ENCODE assay signal across 22 mouse cellular contexts in the genomic region with DNA sequence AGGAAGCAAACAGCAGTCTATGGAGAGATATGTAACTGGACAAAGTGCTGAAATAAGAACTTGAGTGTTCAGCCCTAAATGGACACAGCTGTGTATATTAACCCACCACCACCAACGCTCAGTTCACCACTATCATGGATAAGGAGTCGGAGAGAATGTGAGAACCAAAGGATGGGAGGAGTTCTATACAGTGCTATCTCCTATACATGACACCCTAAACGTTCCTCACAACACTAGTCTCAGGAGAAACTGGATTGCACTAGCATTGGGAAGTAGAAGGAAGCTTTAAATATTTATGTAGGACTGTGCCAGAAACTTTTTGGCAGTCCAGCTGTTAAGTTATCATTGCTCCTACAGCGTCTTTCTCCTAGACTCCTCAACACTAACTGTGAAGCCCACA. TPM values are rescaled to one million over a fixed set of nuclear protein-coding genes. Genes with fewer than 3 reads are reported as not detected.
DNase-seq lines count a peak whose midpoint lies in the region; ATAC-seq and TF ChIP-seq lines count a peak whose summit lies in the region.
"Had no signal": no experiment of that assay in that cellular context is flagged by ENCODE, and none has a peak within 500 bp of the region (broad histone marks: within the 10 kb centered on the region; RNA-seq: fewer than 3 reads in every experiment).

No protein-coding gene starts in this region.

- DNase-seq in lung, adult 18-20 months = no peak
- peak; percentile 32 for DNase-seq in embryonic facial prominence, embryonic 14.5 days (ENCODE audit: low spot score)
- no peak for DNase-seq in right cerebral cortex, postnatal 4 days
- DNase-seq in urinary bladder, adult 18-20 months (ENCODE audit: low spot score in 2 of 2) = no peak
- no peak for DNase-seq in cerebellum, adult 2 months
- DNase-seq: adrenal gland, adult 8-10 months; adrenal gland, postnatal 36 days; cerebellum, adult 8-10 months; cerebellum, postnatal 14 days; embryo, embryonic 11 days; heart, adult 18-20 months; heart, postnatal 10 days; heart, postnatal 4 days had no signal

- no peak overlapping the region for H3K9ac ChIP-seq in lung, embryonic 16.5 days (ENCODE audit: low read length)
- H3K9ac ChIP-seq in embryonic facial prominence, embryonic 12.5 days = no peak overlapping the region
- H3K9ac ChIP-seq in embryonic facial prominence, embryonic 14.5 days (ENCODE audit: low read depth, low read length) = no peak overlapping the region
- no peak overlapping the region for H3K9ac ChIP-seq in limb, embryonic 13.5 days
- H3K9ac ChIP-seq: embryonic facial prominence, embryonic 15.5 days; hindbrain, embryonic 13.5 days had no signal

- 40% methylated on average over 4 of the region's 4 CpGs for WGBS in lung, embryonic 16.5 days
- 58% methylated on average over 4 of the region's 4 CpGs for WGBS in embryonic facial prominence, embryonic 12.5 days
- WGBS in embryonic facial prominence, embryonic 14.5 days = 51% methylated on average over 4 of the region's 4 CpGs
- 65% methylated on average over 4 of the region's 4 CpGs for WGBS in limb, embryonic 13.5 days
- WGBS in cerebellum, adult 2 months = 89% methylated on average over 4 of the region's 4 CpGs

- no peaks in the 10 kb centered on the region for H3K36me3 ChIP-seq in lung, embryonic 16.5 days (ENCODE audit: control insufficient read depth, insufficient read depth, low read length)
- no peaks in the 10 kb centered on the region for H3K36me3 ChIP-seq in embryonic facial prominence, embryonic 12.5 days
- H3K36me3 ChIP-seq in embryonic facial prominence, embryonic 14.5 days (ENCODE audit: control insufficient read depth, insufficient read depth, low read length) = no peaks in the 10 kb centered on the region
- no peaks in the 10 kb centered on the region for H3K36me3 ChIP-seq in limb, embryonic 13.5 days
- H3K36me3 ChIP-seq: embryonic facial prominence, embryonic 15.5 days; forebrain, embryonic 10.5 days; heart, embryonic 10.5 days; hindbrain, embryonic 13.5 days had no signal

- ATAC-seq in lung, embryonic 16.5 days (ENCODE audit: low read depth) = peak; percentile 60
- no peak for ATAC-seq in embryonic facial prominence, embryonic 12.5 days (ENCODE audit: insufficient number of reproducible peaks, insufficient read depth, low FRiP score, low TSS enrichment)
- ATAC-seq in embryonic facial prominence, embryonic 14.5 days (ENCODE audit: low read depth) = 0 out of 2 replicates have a peak, but pooled peaks have one; percentile 30
- ATAC-seq in limb, embryonic 13.5 days (ENCODE audit: low FRiP score, low read depth) = no peak
- ATAC-seq: forebrain, embryonic 14.5 days had no signal

- no peak overlapping the region for H3K27ac ChIP-seq in lung, embryonic 16.5 days (ENCODE audit: low read length)
- H3K27ac ChIP-seq in embryonic facial prominence, embryonic 12.5 days = peak overlapping the region; percentile 55; the same call in 1 of the 2 replicates
- peak overlapping the region; percentile 57; the same call in 1 of the 2 replicates for H3K27ac ChIP-seq in embryonic facial prominence, embryonic 14.5 days (replicated peaks; ENCODE audit: low read depth, low read length)
- H3K27ac ChIP-seq in limb, embryonic 13.5 days = peak overlapping the region; percentile 33; the same call in 1 of the 2 replicates
- no peak overlapping the region for H3K27ac ChIP-seq in cerebellum, adult 2 months (ENCODE audit: insufficient read depth, low read length)
- H3K27ac ChIP-seq: embryonic facial prominence, embryonic 15.5 days; forebrain, embryonic 10.5 days; heart, embryonic 10.5 days; hindbrain, embryonic 13.5 days had no signal

- no peak overlapping the region for H3K4me3 ChIP-seq in lung, embryonic 16.5 days (ENCODE audit: low read length)
- no peak overlapping the region for H3K4me3 ChIP-seq in embryonic facial prominence, embryonic 12.5 days
- no peak overlapping the region for H3K4me3 ChIP-seq in embryonic facial prominence, embryonic 14.5 days (ENCODE audit: low read depth, low read length)
- H3K4me3 ChIP-seq in limb, embryonic 13.5 days = no peak overlapping the region
- H3K4me3 ChIP-seq in cerebellum, adult 2 months (replicated peaks; ENCODE audit: insufficient read depth, low read depth, low read length) = no peak overlapping the region
- H3K4me3 ChIP-seq: embryonic facial prominence, embryonic 15.5 days; erythroblast, embryonic 14.5 days; forebrain, embryonic 10.5 days; heart, embryonic 10.5 days; hindbrain, embryonic 13.5 days had no signal

- TF ChIP-seq CTCF in cerebellum, adult 2 months (IDR thresholded peaks at IDR 0.05; ENCODE audit: borderline replicate concordance, insufficient read depth, low read depth, low read length) = no peak

- TF ChIP-seq POLR2A in cerebellum, adult 2 months (IDR thresholded peaks at IDR 0.05; ENCODE audit: borderline replicate concordance, insufficient read depth, low read length) = no peak

- no peaks in the 10 kb centered on the region for H3K4me1 ChIP-seq in lung, embryonic 16.5 days (replicated peaks; ENCODE audit: control insufficient read depth, insufficient read depth, low read length)
- H3K4me1 ChIP-seq in embryonic facial prominence, embryonic 12.5 days = peaks cover 10% of the 10 kb centered on the region
- peaks cover 18% of the 10 kb centered on the region for H3K4me1 ChIP-seq in embryonic facial prominence, embryonic 14.5 days (ENCODE audit: control insufficient read depth, insufficient read depth, low read length)
- H3K4me1 ChIP-seq in limb, embryonic 13.5 days = peaks cover 31% of the 10 kb centered on the region
- H3K4me1 ChIP-seq in cerebellum, adult 2 months (ENCODE audit: control insufficient read depth, insufficient read depth, low read length) = no peaks in the 10 kb centered on the region
- H3K4me1 ChIP-seq: heart, embryonic 10.5 days; hindbrain, embryonic 13.5 days had no signal

- no peak overlapping the region for H3K4me2 ChIP-seq in lung, embryonic 16.5 days (ENCODE audit: low read depth, low read length)
- no peak overlapping the region for H3K4me2 ChIP-seq in embryonic facial prominence, embryonic 12.5 days (replicated peaks)
- no peak overlapping the region for H3K4me2 ChIP-seq in embryonic facial prominence, embryonic 14.5 days (ENCODE audit: low read depth, low read length)
- H3K4me2 ChIP-seq in limb, embryonic 13.5 days (replicated peaks) = no peak overlapping the region
- H3K4me2 ChIP-seq: embryonic facial prominence, embryonic 15.5 days; hindbrain, embryonic 13.5 days had no signal

- no peaks in the 10 kb centered on the region for H3K27me3 ChIP-seq in lung, embryonic 16.5 days (ENCODE audit: control insufficient read depth, insufficient read depth, low read depth, low read length)
- H3K27me3 ChIP-seq in embryonic facial prominence, embryonic 12.5 days = no peaks in the 10 kb centered on the region
- no peaks in the 10 kb centered on the region for H3K27me3 ChIP-seq in embryonic facial prominence, embryonic 14.5 days (replicated peaks; ENCODE audit: control insufficient read depth, insufficient read depth, low read length)
- no peaks in the 10 kb centered on the region for H3K27me3 ChIP-seq in limb, embryonic 13.5 days
- no peaks in the 10 kb centered on the region for H3K27me3 ChIP-seq in cerebellum, adult 2 months (ENCODE audit: control insufficient read depth, insufficient read depth, low read length)
- H3K27me3 ChIP-seq: embryonic facial prominence, embryonic 15.5 days; hindbrain, embryonic 13.5 days had no signal

- no peaks in the 10 kb centered on the region for H3K9me3 ChIP-seq in lung, embryonic 16.5 days (ENCODE audit: control insufficient read depth, low read length)
- no peaks in the 10 kb centered on the region for H3K9me3 ChIP-seq in embryonic facial prominence, embryonic 12.5 days
- H3K9me3 ChIP-seq in embryonic facial prominence, embryonic 14.5 days (ENCODE audit: control insufficient read depth, low read length) = 0 out of 2 replicates have a peak, but pooled peaks cover 6% of the 10 kb centered on the region
- 0 out of 2 replicates have a peak, but pooled peaks cover 3% of the 10 kb centered on the region for H3K9me3 ChIP-seq in limb, embryonic 13.5 days
- H3K9me3 ChIP-seq: embryonic facial prominence, embryonic 15.5 days; forebrain, embryonic 10.5 days; heart, embryonic 10.5 days; hindbrain, embryonic 13.5 days had no signal

RNA-seq across cellular contexts. Expression of a gene that starts 46.6 kb away (rescaled TPM):
- polyA plus RNA-seq in lung, embryonic 16.5 days (2015; fragmentation: Nextera tagmentation; extraction: Ambion mirVana) = 0.21 and 0.65 TPM in 2 replicates
- polyA plus RNA-seq in embryonic facial prominence, embryonic 12.5 days (2016; fragmentation: Nextera tagmentation; extraction: Ambion mirVana) = 0.46 and 0.76 TPM in 2 replicates
- polyA plus RNA-seq in embryonic facial prominence, embryonic 14.5 days (2014; fragmentation: Nextera tagmentation; extraction: Ambion mirVana) = 0.75 and 1.2 TPM in 2 replicates
- 0.47 and 0.79 TPM in 2 replicates for polyA plus RNA-seq in limb, embryonic 13.5 days (2015; fragmentation: Nextera tagmentation; extraction: Ambion mirVana)
- polyA plus RNA-seq in cerebellum, adult 2 months (2012; rRNA removed) = 0.36 and 0.41 TPM in 2 replicates
- polyA plus RNA-seq: erythroblast, embryonic 14.5 days had no signal

Comparison
In these comparisons a context has a peak if more than half of its experiments do, and no peak if none do; other contexts are left out.
1. ATAC-seq: peak in lung, embryonic 16.5 days (single experiment) and embryonic facial prominence, embryonic 14.5 days (single experiment); none in embryonic facial prominence, embryonic 12.5 days (single experiment) and limb, embryonic 13.5 days (single experiment).
2. H3K27ac ChIP-seq: peak in embryonic facial prominence, embryonic 12.5 days (single experiment), embryonic facial prominence, embryonic 14.5 days (single experiment) and limb, embryonic 13.5 days (single experiment); none in lung, embryonic 16.5 days (single experiment) and cerebellum, adult 2 months (single experiment).